Mouse (Mus musculus) limb, embryonic 13.5 days (tissue): ENCODE measurements around the gene Phc1. TPM values are rescaled to one million over a fixed set of nuclear protein-coding genes. Genes with fewer than 3 reads are reported as not detected.
"Not testable (repeated sequence)": the region's sequence is repeated elsewhere in the genome, so short reads cannot be mapped to it uniquely, and the experiment has no call there.

ENCODE experiments used
- ATAC-seq: fragments of 200-750 bp; cut with Nextera tagmentation; 2 replicates; pipeline ENCODE4 v1.8.0; 2017; ENCODE audit warnings: low read depth, moderate number of reproducible peaks, moderate TSS enrichment; ENCODE audit not compliant: low FRiP score
- H3K27ac ChIP-seq: fragments of 300-500 bp; sonication (generic); 2 replicates; pipeline ENCODE4 v1.5.1; 2015; ENCODE audit warnings: inconsistent platforms, mild to moderate bottlenecking, moderate library complexity
- H3K27me3 ChIP-seq: fragments of 300-500 bp; sonication (generic); 2 replicates; pipeline ENCODE4 v1.6.1; 2015; ENCODE audit warnings: mild to moderate bottlenecking, inconsistent platforms
- H3K36me3 ChIP-seq: fragments of 300-500 bp; sonication (generic); 2 replicates; pipeline ENCODE4 v1.6.1; 2015; ENCODE audit warnings: inconsistent platforms, mild to moderate bottlenecking, moderate library complexity
- H3K4me1 ChIP-seq: fragments of 300-500 bp; sonication (generic); 2 replicates; pipeline ENCODE4 v1.6.1; 2015; ENCODE audit warnings: inconsistent platforms
- H3K4me2 ChIP-seq: fragments of 300-500 bp; sonication (generic); replicated peaks from 2 replicates; pipeline ENCODE4 v1.6.1; 2015; ENCODE audit warnings: inconsistent platforms, mild to moderate bottlenecking, moderate library complexity
- H3K4me3 ChIP-seq: fragments of 300-500 bp; sonication (generic); 2 replicates; pipeline ENCODE4 v1.5.1; 2015; ENCODE audit warnings: moderate library complexity, mild to moderate bottlenecking, inconsistent platforms
- H3K9ac ChIP-seq: fragments of 300-500 bp; sonication (generic); 2 replicates; pipeline ENCODE4 v1.6.1; 2015; ENCODE audit warnings: mild to moderate bottlenecking, inconsistent platforms
- H3K9me3 ChIP-seq: fragments of 300-500 bp; sonication (generic); 2 replicates; pipeline ENCODE4 v1.6.1; 2016; ENCODE audit warnings: inconsistent platforms
- WGBS: fragments of 180-500 bp; shearing (Covaris S2); methylation state at CpG from one replicate; pipeline ENCODE4 v1.1.7; 2015; 5-methylcytosine and 5-hydroxymethylcytosine counted together
- polyA plus RNA-seq: library from polyadenylated mRNA; unstranded; fragments of >200 nt; fragmentation: Nextera tagmentation; extraction: Ambion mirVana; gene quantifications from 2 replicates; pipeline ENCODE4 v1.2.1, GENCODE M21; 2015

Phc1 gene
- 26.1 and 28.4 TPM in 2 replicates for polyA plus RNA-seq

- H3K4me1 ChIP-seq: peaks cover 24% of the 10 kb centered on the region
- H3K9me3 ChIP-seq: no peaks in the 10 kb centered on the region
- ATAC-seq: peak; percentile 45; the same call in 1 of the 2 replicates
- peak within 1 kb of the TSS; percentile 77 for H3K4me2 ChIP-seq
- WGBS: under 1% methylated on average over 17 of the region's 17 CpGs
- H3K36me3 ChIP-seq: peaks cover 9% of the 10 kb centered on the region
- H3K4me3 ChIP-seq: peak within 1 kb of the TSS; percentile 63
- H3K27ac ChIP-seq: peak within 1 kb of the TSS; percentile 98
- peak within 1 kb of the TSS; percentile 79 for H3K9ac ChIP-seq
- no peaks in the 10 kb centered on the region for H3K27me3 ChIP-seq
Measured at GRCm38 (mm10) chr6:122340349-122341000, at the start of gene Phc1. Gene Phc1 (minus strand): TSS chr6:122340561.

GRCm38 (mm10) chr6:122389986-122390385 lies 49.6 kb upstream of the Phc1 start:
- not testable (repeated sequence) for H3K4me3 ChIP-seq, H3K4me1 ChIP-seq, H3K27ac ChIP-seq, H3K36me3 ChIP-seq, H3K9me3 ChIP-seq, H3K27me3 ChIP-seq, ATAC-seq, H3K9ac ChIP-seq, H3K4me2 ChIP-seq
- 80% methylated on average over 3 of the region's 3 CpGs for WGBS

- H3K27me3 ChIP-seq, ATAC-seq, H3K9me3 ChIP-seq, H3K4me1 ChIP-seq, H3K4me3 ChIP-seq, H3K9ac ChIP-seq, H3K36me3 ChIP-seq, H3K4me2 ChIP-seq, H3K27ac ChIP-seq: not testable (repeated sequence)
- WGBS: 82% methylated on average over 12 of the region's 12 CpGs
Measured at GRCm38 (mm10) chr6:122387177-122388028, 47.0 kb upstream of the Phc1 start.

GRCm38 (mm10) chr6:122385724-122386123 lies 45.4 kb upstream of the Phc1 start:
- Histone ChIP-seq H3K9ac (no peak overlapping the region), H3K27ac (no peak overlapping the region), H3K4me1 (no peaks in the 10 kb centered on the region), H3K9me3 (no peaks in the 10 kb centered on the region), H3K4me2 (no peak overlapping the region), H3K27me3 (no peaks in the 10 kb centered on the region), H3K36me3 (no peaks in the 10 kb centered on the region), H3K4me3 (no peak overlapping the region)
- WGBS: 65% methylated on average over 5 of the region's 5 CpGs
- no peak for ATAC-seq

GRCm38 (mm10) chr6:122384886-122385285 lies 44.5 kb upstream of the Phc1 start:
- H3K27ac ChIP-seq: no peak overlapping the region
- 92% methylated on average over 13 of the region's 13 CpGs for WGBS
- H3K4me3 ChIP-seq: no peak overlapping the region
- H3K9ac ChIP-seq: no peak overlapping the region
- no peak for ATAC-seq
- H3K4me1 ChIP-seq: no peaks in the 10 kb centered on the region
- H3K9me3 ChIP-seq: no peaks in the 10 kb centered on the region
- no peaks in the 10 kb centered on the region for H3K36me3 ChIP-seq
- no peaks in the 10 kb centered on the region for H3K27me3 ChIP-seq
- H3K4me2 ChIP-seq: no peak overlapping the region

- H3K4me1 ChIP-seq: no peaks in the 10 kb centered on the region
- no peak for ATAC-seq
- no peak overlapping the region for H3K4me3 ChIP-seq
- no peak overlapping the region for H3K4me2 ChIP-seq
- no peaks in the 10 kb centered on the region for H3K36me3 ChIP-seq
- H3K9me3 ChIP-seq: no peaks in the 10 kb centered on the region
- WGBS: 81% methylated on average over 5 of the region's 5 CpGs
- no peak overlapping the region for H3K9ac ChIP-seq
- H3K27me3 ChIP-seq: no peaks in the 10 kb centered on the region
- H3K27ac ChIP-seq: no peak overlapping the region
Measured at GRCm38 (mm10) chr6:122383211-122383610, 42.9 kb upstream of the Phc1 start.

GRCm38 (mm10) chr6:122382046-122382445 lies 41.7 kb upstream of the Phc1 start:
- no peak for ATAC-seq
- Histone ChIP-seq H3K9ac (no peak overlapping the region), H3K27ac (no peak overlapping the region), H3K4me3 (no peak overlapping the region), H3K9me3 (no peaks in the 10 kb centered on the region), H3K4me2 (no peak overlapping the region), H3K27me3 (no peaks in the 10 kb centered on the region), H3K36me3 (no peaks in the 10 kb centered on the region), H3K4me1 (no peaks in the 10 kb centered on the region)
- WGBS: 43% methylated on average over 8 of the region's 8 CpGs

GRCm38 (mm10) chr6:122368245-122368644 lies 27.9 kb upstream of the Phc1 start:
- H3K27ac ChIP-seq: no peak overlapping the region
- ATAC-seq: no peak
- H3K4me1 ChIP-seq: no peaks in the 10 kb centered on the region
- H3K36me3 ChIP-seq: no peaks in the 10 kb centered on the region
- H3K4me3 ChIP-seq: no peak overlapping the region
- H3K4me2 ChIP-seq: no peak overlapping the region
- no peak overlapping the region for H3K9ac ChIP-seq
- 86% methylated on average over 3 of the region's 3 CpGs for WGBS
- no peaks in the 10 kb centered on the region for H3K27me3 ChIP-seq
- no peaks in the 10 kb centered on the region for H3K9me3 ChIP-seq

GRCm38 (mm10) chr6:122366976-122367375 lies 26.6 kb upstream of the Phc1 start:
- H3K9me3 ChIP-seq: no peaks in the 10 kb centered on the region
- 43% methylated on average over 3 of the region's 3 CpGs for WGBS
- H3K4me1 ChIP-seq: no peaks in the 10 kb centered on the region
- no peaks in the 10 kb centered on the region for H3K36me3 ChIP-seq
- no peak overlapping the region for H3K4me3 ChIP-seq
- no peaks in the 10 kb centered on the region for H3K27me3 ChIP-seq
- no peak for ATAC-seq
- no peak overlapping the region for H3K9ac ChIP-seq
- no peak overlapping the region for H3K4me2 ChIP-seq
- no peak overlapping the region for H3K27ac ChIP-seq

GRCm38 (mm10) chr6:122366287-122366686 lies 25.9 kb upstream of the Phc1 start:
- WGBS: 31% methylated on average over 2 of the region's 2 CpGs
- H3K4me3 ChIP-seq: no peak overlapping the region
- no peak for ATAC-seq

GRCm38 (mm10) chr6:122365706-122366105 lies 25.3 kb upstream of the Phc1 start:
- ATAC-seq: no peak
- WGBS: 43% methylated on average over 3 of the region's 3 CpGs
- Histone ChIP-seq H3K4me2 (no peak overlapping the region), H3K9me3 (no peaks in the 10 kb centered on the region), H3K27me3 (no peaks in the 10 kb centered on the region), H3K4me1 (no peaks in the 10 kb centered on the region), H3K9ac (no peak overlapping the region), H3K4me3 (no peak overlapping the region), H3K36me3 (no peaks in the 10 kb centered on the region), H3K27ac (no peak overlapping the region)

More at GRCm38 (mm10) chr6:122366287-122366686, 25.9 kb upstream of the Phc1 start:
- H3K27me3 ChIP-seq: no peaks in the 10 kb centered on the region
- no peaks in the 10 kb centered on the region for H3K4me1 ChIP-seq
- H3K27ac ChIP-seq: no peak overlapping the region
- H3K9ac ChIP-seq: no peak overlapping the region
- no peaks in the 10 kb centered on the region for H3K9me3 ChIP-seq
- H3K4me2 ChIP-seq: no peak overlapping the region
- H3K36me3 ChIP-seq: no peaks in the 10 kb centered on the region

GRCm38 (mm10) chr6:122357089-122357488 lies 16.7 kb upstream of the Phc1 start:
- Histone ChIP-seq H3K9ac (no peak overlapping the region), H3K4me3 (no peak overlapping the region), H3K9me3 (no peaks in the 10 kb centered on the region), H3K4me1 (no peaks in the 10 kb centered on the region), H3K27ac (no peak overlapping the region), H3K4me2 (no peak overlapping the region), H3K36me3 (no peaks in the 10 kb centered on the region), H3K27me3 (no peaks in the 10 kb centered on the region)
- no peak for ATAC-seq
- WGBS: 83% methylated on average over 1 of the region's 1 CpGs
